Mouse (Mus musculus): ENCODE data around the gene Wnt3. TPM values are rescaled to one million over a fixed set of nuclear protein-coding genes. Genes with fewer than 3 reads are reported as not detected.
A peak's percentile ranks its signal among the peaks of the same experiment; 100 is the strongest.

Wnt3 gene
- polyA plus RNA-seq (2014; fragmentation: Nextera tagmentation; extraction: Ambion mirVana), result 9.8 and 10.8 TPM in 2 replicates

GRCm38 (mm10) chr11:103773387-103774227 lies at the start of gene Wnt3:
Gene Wnt3, plus strand, starts transcription at chr11:103774150.
- under 1% methylated on average over 60 of the region's 60 CpGs for WGBS
- peaks cover 17% of the 10 kb centered on the region for H3K4me1 ChIP-seq (replicated peaks; ENCODE audit: control insufficient read depth, insufficient read depth, low read length)
- H3K27ac ChIP-seq (ENCODE audit: low read depth, low read length), result 0 out of 2 replicates have a peak within 1 kb of the TSS, but pooled peaks have one; percentile 54
- ATAC-seq (ENCODE audit: low FRiP score) (peak; percentile 82), DNase-seq (ENCODE audit: low spot score) (peak; percentile 71)
- H3K9ac ChIP-seq (ENCODE audit: low read depth, low read length), result peak within 1 kb of the TSS; percentile 56
- no peaks in the 10 kb centered on the region for H3K36me3 ChIP-seq (ENCODE audit: control insufficient read depth, insufficient read depth, low read length)
- no peaks in the 10 kb centered on the region for H3K9me3 ChIP-seq (ENCODE audit: control insufficient read depth, low read length)
- H3K4me3 ChIP-seq (ENCODE audit: low read depth, low read length), result peak within 1 kb of the TSS; percentile 48
- peak within 1 kb of the TSS; percentile 83 for H3K4me2 ChIP-seq (replicated peaks; ENCODE audit: low read depth, low read length)
- H3K27me3 ChIP-seq (ENCODE audit: control insufficient read depth, insufficient read depth, low read length), result peaks cover 71% of the 10 kb centered on the region

GRCm38 (mm10) chr11:103724331-103724771 lies 49.6 kb upstream of the Wnt3 start:
- ATAC-seq (ENCODE audit: low FRiP score) (no peak), DNase-seq (ENCODE audit: low spot score) (no peak)
- WGBS, result 80% methylated on average over 11 of the region's 11 CpGs
- Histone ChIP-seq H3K27ac (ENCODE audit: low read depth, low read length) (no peak overlapping the region), H3K4me3 (ENCODE audit: low read depth, low read length) (no peak overlapping the region), H3K4me2 (replicated peaks; ENCODE audit: low read depth, low read length) (no peak overlapping the region), H3K9me3 (ENCODE audit: control insufficient read depth, low read length) (no peaks in the 10 kb centered on the region), H3K4me1 (replicated peaks; ENCODE audit: control insufficient read depth, insufficient read depth, low read length) (no peaks in the 10 kb centered on the region), H3K9ac (ENCODE audit: low read depth, low read length) (no peak overlapping the region), H3K27me3 (ENCODE audit: control insufficient read depth, insufficient read depth, low read length) (no peaks in the 10 kb centered on the region), H3K36me3 (ENCODE audit: control insufficient read depth, insufficient read depth, low read length) (no peaks in the 10 kb centered on the region)

- ATAC-seq (ENCODE audit: low FRiP score), result no peak
Observed at GRCm38 (mm10) chr11:103729282-103729985, 44.5 kb upstream of the Wnt3 start.

GRCm38 (mm10) chr11:103731594-103731993 lies 42.4 kb upstream of the Wnt3 start:
- Histone ChIP-seq H3K9ac (ENCODE audit: low read depth, low read length) (no peak overlapping the region), H3K9me3 (ENCODE audit: control insufficient read depth, low read length) (no peaks in the 10 kb centered on the region), H3K27me3 (ENCODE audit: control insufficient read depth, insufficient read depth, low read length) (no peaks in the 10 kb centered on the region), H3K4me3 (ENCODE audit: low read depth, low read length) (no peak overlapping the region), H3K27ac (ENCODE audit: low read depth, low read length) (no peak overlapping the region), H3K4me2 (replicated peaks; ENCODE audit: low read depth, low read length) (no peak overlapping the region), H3K36me3 (ENCODE audit: control insufficient read depth, insufficient read depth, low read length) (no peaks in the 10 kb centered on the region), H3K4me1 (replicated peaks; ENCODE audit: control insufficient read depth, insufficient read depth, low read length) (no peaks in the 10 kb centered on the region)
- 89% methylated on average over 9 of the region's 9 CpGs for WGBS
- ATAC-seq (ENCODE audit: low FRiP score) (no peak), DNase-seq (ENCODE audit: low spot score) (no peak)

More at GRCm38 (mm10) chr11:103729282-103729985, 44.5 kb upstream of the Wnt3 start:
- 72% methylated on average over 9 of the region's 9 CpGs for WGBS
- H3K4me1 ChIP-seq (replicated peaks; ENCODE audit: control insufficient read depth, insufficient read depth, low read length), result no peaks in the 10 kb centered on the region
- no peak overlapping the region for H3K9ac ChIP-seq (ENCODE audit: low read depth, low read length)
- DNase-seq (ENCODE audit: low spot score), result no peak
- H3K27me3 ChIP-seq (ENCODE audit: control insufficient read depth, insufficient read depth, low read length), result no peaks in the 10 kb centered on the region
- H3K36me3 ChIP-seq (ENCODE audit: control insufficient read depth, insufficient read depth, low read length), result no peaks in the 10 kb centered on the region
- H3K4me2 ChIP-seq (replicated peaks; ENCODE audit: low read depth, low read length), result no peak overlapping the region
- no peak overlapping the region for H3K27ac ChIP-seq (ENCODE audit: low read depth, low read length)
- H3K9me3 ChIP-seq (ENCODE audit: control insufficient read depth, low read length), result no peaks in the 10 kb centered on the region
- no peak overlapping the region for H3K4me3 ChIP-seq (ENCODE audit: low read depth, low read length)

GRCm38 (mm10) chr11:103732306-103732705 lies 41.6 kb upstream of the Wnt3 start:
- no peaks in the 10 kb centered on the region for H3K9me3 ChIP-seq (ENCODE audit: control insufficient read depth, low read length)
- no peak overlapping the region for H3K4me2 ChIP-seq (replicated peaks; ENCODE audit: low read depth, low read length)
- no peak overlapping the region for H3K4me3 ChIP-seq (ENCODE audit: low read depth, low read length)
- DNase-seq (ENCODE audit: low spot score), result no peak
- H3K9ac ChIP-seq (ENCODE audit: low read depth, low read length), result no peak overlapping the region
- 85% methylated on average over 7 of the region's 7 CpGs for WGBS
- H3K27ac ChIP-seq (ENCODE audit: low read depth, low read length), result no peak overlapping the region
- ATAC-seq (ENCODE audit: low FRiP score), result no peak
- no peaks in the 10 kb centered on the region for H3K4me1 ChIP-seq (replicated peaks; ENCODE audit: control insufficient read depth, insufficient read depth, low read length)
- H3K27me3 ChIP-seq (ENCODE audit: control insufficient read depth, insufficient read depth, low read length), result no peaks in the 10 kb centered on the region
- H3K36me3 ChIP-seq (ENCODE audit: control insufficient read depth, insufficient read depth, low read length), result no peaks in the 10 kb centered on the region

GRCm38 (mm10) chr11:103733069-103733468 lies 40.9 kb upstream of the Wnt3 start:
- Histone ChIP-seq H3K4me2 (replicated peaks; ENCODE audit: low read depth, low read length) (no peak overlapping the region), H3K27me3 (ENCODE audit: control insufficient read depth, insufficient read depth, low read length) (no peaks in the 10 kb centered on the region), H3K36me3 (ENCODE audit: control insufficient read depth, insufficient read depth, low read length) (no peaks in the 10 kb centered on the region), H3K27ac (ENCODE audit: low read depth, low read length) (no peak overlapping the region), H3K9ac (ENCODE audit: low read depth, low read length) (no peak overlapping the region), H3K4me1 (replicated peaks; ENCODE audit: control insufficient read depth, insufficient read depth, low read length) (no peaks in the 10 kb centered on the region), H3K9me3 (ENCODE audit: control insufficient read depth, low read length) (no peaks in the 10 kb centered on the region), H3K4me3 (ENCODE audit: low read depth, low read length) (no peak overlapping the region)
- WGBS, result 58% methylated on average over 4 of the region's 4 CpGs
- DNase-seq (ENCODE audit: low spot score), result no peak
- ATAC-seq (ENCODE audit: low FRiP score), result no peak

- WGBS, result 98% methylated on average over 2 of the region's 2 CpGs
Observed at GRCm38 (mm10) chr11:103733961-103734360, 40.0 kb upstream of the Wnt3 start.

GRCm38 (mm10) chr11:103734411-103735045 lies 39.4 kb upstream of the Wnt3 start:
- no peak overlapping the region for H3K4me2 ChIP-seq (replicated peaks; ENCODE audit: low read depth, low read length)
- no peaks in the 10 kb centered on the region for H3K9me3 ChIP-seq (ENCODE audit: control insufficient read depth, low read length)
- no peaks in the 10 kb centered on the region for H3K27me3 ChIP-seq (ENCODE audit: control insufficient read depth, insufficient read depth, low read length)
- H3K4me3 ChIP-seq (ENCODE audit: low read depth, low read length), result no peak overlapping the region
- H3K36me3 ChIP-seq (ENCODE audit: control insufficient read depth, insufficient read depth, low read length), result no peaks in the 10 kb centered on the region
- no peak overlapping the region for H3K27ac ChIP-seq (ENCODE audit: low read depth, low read length)
- ATAC-seq (ENCODE audit: low FRiP score), result no peak
- WGBS, result 63% methylated on average over 5 of the region's 5 CpGs
- no peaks in the 10 kb centered on the region for H3K4me1 ChIP-seq (replicated peaks; ENCODE audit: control insufficient read depth, insufficient read depth, low read length)
- H3K9ac ChIP-seq (ENCODE audit: low read depth, low read length), result no peak overlapping the region
- DNase-seq (ENCODE audit: low spot score), result no peak

More at GRCm38 (mm10) chr11:103733961-103734360, 40.0 kb upstream of the Wnt3 start:
- no peaks in the 10 kb centered on the region for H3K27me3 ChIP-seq (ENCODE audit: control insufficient read depth, insufficient read depth, low read length)
- ATAC-seq (ENCODE audit: low FRiP score) (no peak), DNase-seq (ENCODE audit: low spot score) (no peak)
- H3K4me2 ChIP-seq (replicated peaks; ENCODE audit: low read depth, low read length), result no peak overlapping the region
- H3K4me1 ChIP-seq (replicated peaks; ENCODE audit: control insufficient read depth, insufficient read depth, low read length), result no peaks in the 10 kb centered on the region
- no peak overlapping the region for H3K9ac ChIP-seq (ENCODE audit: low read depth, low read length)
- no peaks in the 10 kb centered on the region for H3K9me3 ChIP-seq (ENCODE audit: control insufficient read depth, low read length)
- H3K36me3 ChIP-seq (ENCODE audit: control insufficient read depth, insufficient read depth, low read length), result no peaks in the 10 kb centered on the region
- H3K4me3 ChIP-seq (ENCODE audit: low read depth, low read length), result no peak overlapping the region
- no peak overlapping the region for H3K27ac ChIP-seq (ENCODE audit: low read depth, low read length)

All from hindbrain, embryonic 11.5 days (tissue).